Mouse (Mus musculus) kidney, adult 2 months (tissue): ENCODE data around the gene Cic. TPM values are rescaled to one million over a fixed set of nuclear protein-coding genes. Genes with fewer than 3 reads are reported as not detected.

Experiments used
- DNase-seq: peaks from one replicate; pipeline ENCODE4 v3.0.0; 2021
- H3K27ac ChIP-seq: fragments of 200-500 bp; 2 replicates; pipeline ENCODE4 v1.5.1; 2012; ENCODE audit warnings: low read depth, low read length, control low read depth, inconsistent platforms; ENCODE audit not compliant: insufficient read depth
- H3K27me3 ChIP-seq: fragments of 200-500 bp; replicated peaks from 2 replicates; pipeline ENCODE4 v1.6.1; 2012; ENCODE audit warnings: mild to moderate bottlenecking, moderate library complexity, low read length, inconsistent platforms; ENCODE audit not compliant: control insufficient read depth, insufficient read depth
- H3K36me3 ChIP-seq: fragments of 200-500 bp; 2 replicates; pipeline ENCODE4 v1.6.1; 2012; ENCODE audit warnings: mild to moderate bottlenecking, moderate library complexity, low read length, inconsistent platforms; ENCODE audit not compliant: control insufficient read depth, insufficient read depth
- H3K4me1 ChIP-seq: fragments of 200-500 bp; 2 replicates; pipeline ENCODE4 v1.6.1; 2011; ENCODE audit warnings: low read length; ENCODE audit not compliant: control insufficient read depth, insufficient read depth
- H3K4me3 ChIP-seq: fragments of 200-500 bp; 2 replicates; pipeline ENCODE4 v1.5.1; 2011; ENCODE audit warnings: mild to moderate bottlenecking, low read depth, low read length, control low read depth; ENCODE audit not compliant: insufficient read depth
- CTCF ChIP-seq: fragments of 200-500 bp; conservative IDR thresholded peaks from 2 replicates; pipeline ENCODE4 v1.5.1; 2011; ENCODE audit warnings: low read depth, mild to moderate bottlenecking, control low read depth, low read length, moderate library complexity, mixed read lengths; ENCODE audit not compliant: insufficient read depth, insufficient read length
- POLR2A ChIP-seq: fragments of 200-500 bp; IDR thresholded peaks from one replicate; pipeline ENCODE4 v1.6.1; 2011; ENCODE audit warnings: low read depth, low read length, control low read depth
- WGBS: fragments of 180-500 bp; shearing (Covaris S2); methylation state at CpG from one replicate; pipeline ENCODE4 v1.1.7; 2018; 5-methylcytosine and 5-hydroxymethylcytosine counted together
- polyA plus RNA-seq: library from polyadenylated mRNA; depleted of rRNA; stranded (reverse); fragments of >200 nt; gene quantifications from 2 replicates; pipeline ENCODE4 v1.2.3, GENCODE M21; 2012

The Cic gene
- polyA plus RNA-seq, 1 experiment, result 41.9 TPM

DNA sequence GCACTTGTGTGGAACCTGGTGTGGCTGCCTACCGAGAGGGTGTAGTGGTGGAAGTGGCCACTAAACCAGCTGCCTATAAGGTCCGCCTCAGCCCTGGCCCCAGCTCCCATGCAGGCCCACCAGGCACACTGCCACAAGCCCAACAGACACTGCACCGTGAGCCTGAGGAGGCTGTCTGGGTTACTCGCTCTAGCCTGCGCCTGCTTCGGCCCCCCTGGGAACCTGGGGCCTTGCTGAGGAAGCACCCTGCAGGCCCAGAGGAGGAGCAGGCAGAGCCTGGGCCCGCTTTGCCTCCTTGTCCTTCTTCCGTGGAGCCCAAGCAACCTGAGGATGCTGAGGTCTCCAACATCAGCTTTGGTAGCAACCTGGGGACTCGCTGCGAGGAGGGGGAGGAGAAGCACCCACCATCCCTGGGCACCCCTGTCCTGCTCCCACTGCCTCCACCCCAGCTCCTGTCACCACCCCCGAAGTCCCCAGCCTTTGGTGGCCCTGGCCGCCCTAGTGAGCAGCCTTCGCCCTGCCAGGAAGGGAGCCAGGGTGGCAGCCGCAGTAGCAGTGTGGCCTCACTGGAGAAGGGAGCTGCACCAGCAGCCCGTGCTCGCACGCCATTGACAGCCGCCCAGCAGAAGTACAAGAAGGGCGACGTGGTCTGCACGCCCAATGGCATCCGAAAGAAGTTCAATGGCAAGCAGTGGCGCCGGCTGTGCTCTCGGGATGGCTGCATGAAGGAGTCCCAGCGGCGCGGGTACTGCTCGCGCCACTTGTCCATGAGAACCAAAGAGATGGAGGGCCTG, 4.3 kb downstream of the Cic start:
- WGBS, result 93% methylated on average over 30 of the region's 30 CpGs
- DNase-seq, result no peak
- H3K4me1 ChIP-seq, result peaks cover 13% of the 10 kb centered on the region

DNA sequence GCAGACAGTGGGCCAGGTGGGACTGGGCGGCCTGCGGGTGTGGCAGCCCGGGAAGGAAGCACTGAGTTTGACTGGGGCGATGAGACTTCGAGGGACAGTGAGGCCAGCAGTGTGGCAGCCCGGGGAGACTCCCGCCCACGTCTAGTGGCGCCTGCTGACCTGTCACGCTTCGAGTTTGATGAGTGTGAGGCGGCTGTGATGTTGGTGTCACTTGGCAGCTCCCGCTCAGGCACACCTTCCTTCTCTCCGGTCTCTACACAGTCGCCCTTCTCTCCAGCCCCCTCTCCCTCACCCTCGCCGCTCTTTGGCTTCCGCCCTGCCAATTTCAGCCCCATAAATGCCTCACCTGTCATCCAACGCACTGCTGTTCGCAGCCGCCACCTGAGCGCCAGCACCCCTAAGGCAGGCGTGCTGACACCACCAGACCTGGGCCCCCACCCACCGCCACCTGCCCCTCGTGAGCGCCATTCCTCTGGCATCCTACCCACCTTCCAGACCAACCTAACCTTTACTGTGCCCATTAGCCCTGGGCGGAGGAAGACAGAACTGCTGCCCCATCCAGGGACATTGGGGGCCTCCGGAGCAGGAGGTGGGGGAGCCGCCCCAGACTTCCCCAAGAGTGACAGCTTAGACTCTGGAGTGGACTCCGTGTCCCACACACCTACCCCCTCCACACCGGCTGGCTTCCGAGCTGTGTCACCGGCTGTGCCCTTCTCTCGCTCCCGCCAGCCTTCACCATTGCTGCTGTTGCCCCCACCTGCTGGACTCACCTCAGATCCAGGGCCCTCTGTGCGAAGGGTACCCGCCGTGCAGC, 5.1 kb downstream of the Cic start:
- WGBS, result 87% methylated on average over 38 of the region's 38 CpGs
- Histone ChIP-seq H3K27ac (no peak overlapping the region), H3K4me1 (peaks cover 17% of the 10 kb centered on the region), H3K36me3 (no peaks in the 10 kb centered on the region), H3K4me3 (no peak overlapping the region), H3K27me3 (no peaks in the 10 kb centered on the region)
- no peak for DNase-seq
- TF ChIP-seq CTCF (no peak), POLR2A (no peak)

More for the DNA sequence above, 4.3 kb downstream of the Cic start:
- Histone ChIP-seq H3K27me3 (no peaks in the 10 kb centered on the region), H3K36me3 (no peaks in the 10 kb centered on the region), H3K4me3 (no peak overlapping the region), H3K27ac (no peak overlapping the region)
- TF ChIP-seq CTCF, result no peak
- TF ChIP-seq POLR2A, result no peak

DNA sequence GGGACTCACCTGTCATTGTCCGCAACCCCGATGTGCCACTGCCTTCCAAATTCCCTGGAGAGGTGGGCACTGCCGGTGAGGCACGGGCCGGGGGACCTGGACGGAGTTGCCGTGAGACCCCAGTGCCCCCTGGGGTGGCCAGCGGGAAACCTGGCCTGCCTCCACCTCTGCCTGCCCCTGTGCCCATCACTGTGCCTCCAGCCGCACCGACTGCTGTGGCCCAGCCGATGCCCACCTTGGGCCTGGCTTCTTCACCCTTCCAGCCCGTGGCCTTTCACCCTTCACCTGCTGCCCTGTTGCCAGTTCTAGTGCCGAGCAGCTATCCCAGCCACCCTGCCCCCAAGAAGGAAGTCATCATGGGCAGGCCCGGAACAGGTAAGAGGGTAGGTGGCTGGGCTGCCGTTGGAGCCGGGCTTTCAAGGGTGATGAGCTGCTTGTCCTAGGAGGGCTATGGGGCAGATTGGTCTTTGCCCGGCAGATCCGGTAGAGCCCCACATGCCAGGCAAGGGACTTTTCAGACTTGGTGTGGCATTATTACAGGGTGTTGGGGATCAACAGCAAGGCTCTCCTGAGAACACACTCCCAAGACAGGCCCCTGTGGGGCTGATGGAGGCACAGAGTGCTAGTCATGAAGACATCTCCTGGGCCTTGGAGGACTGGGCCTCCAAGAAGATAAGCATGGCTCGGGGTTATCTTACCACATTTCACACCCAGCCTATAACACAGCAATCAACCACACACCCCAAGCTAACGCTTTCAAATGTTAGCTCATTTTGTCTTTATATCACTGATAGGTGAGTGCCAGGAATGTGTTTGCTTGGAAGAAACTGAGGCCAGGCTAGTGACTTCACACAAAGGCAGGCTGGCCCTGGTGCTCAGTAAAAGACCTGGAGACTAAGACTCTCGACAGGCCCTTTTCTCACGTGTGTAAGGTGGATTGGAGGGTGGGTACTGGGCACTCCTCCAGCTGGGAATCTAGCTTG, 6.0 kb downstream of the Cic start:
- no peak for DNase-seq
- Histone ChIP-seq H3K27me3 (no peaks in the 10 kb centered on the region), H3K27ac (no peak overlapping the region), H3K4me1 (peaks cover 21% of the 10 kb centered on the region), H3K4me3 (no peak overlapping the region), H3K36me3 (no peaks in the 10 kb centered on the region)
- 88% methylated on average over 22 of the region's 22 CpGs for WGBS
- TF ChIP-seq POLR2A, result no peak
- TF ChIP-seq CTCF, result no peak

DNA sequence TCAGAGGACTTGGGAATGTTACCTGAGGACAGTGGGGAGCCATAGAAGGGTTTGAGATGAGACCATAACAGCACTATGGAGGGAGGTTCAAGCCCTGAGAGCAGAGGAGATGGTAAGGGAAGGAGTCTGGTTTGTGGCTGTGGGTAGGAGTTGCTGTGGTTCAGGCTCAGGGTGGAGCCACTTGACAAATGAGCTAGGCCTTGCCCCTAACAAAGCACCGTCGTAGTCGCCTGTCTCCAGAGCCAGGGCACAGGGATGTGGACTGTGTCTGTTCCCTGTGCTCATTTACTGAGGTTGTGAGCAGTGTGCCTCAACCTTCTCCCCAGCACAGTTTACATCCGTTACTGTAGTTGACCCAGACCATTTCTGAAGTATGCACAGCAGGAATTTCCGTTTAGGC, 7.1 kb downstream of the Cic start:
- Histone ChIP-seq H3K27ac (no peak overlapping the region), H3K36me3 (no peaks in the 10 kb centered on the region), H3K4me1 (peaks cover 19% of the 10 kb centered on the region), H3K27me3 (no peaks in the 10 kb centered on the region), H3K4me3 (no peak overlapping the region)
- WGBS, result 55% methylated on average over 5 of the region's 5 CpGs
- DNase-seq, result no peak
- TF ChIP-seq POLR2A, result no peak
- no peak for TF ChIP-seq CTCF

DNA sequence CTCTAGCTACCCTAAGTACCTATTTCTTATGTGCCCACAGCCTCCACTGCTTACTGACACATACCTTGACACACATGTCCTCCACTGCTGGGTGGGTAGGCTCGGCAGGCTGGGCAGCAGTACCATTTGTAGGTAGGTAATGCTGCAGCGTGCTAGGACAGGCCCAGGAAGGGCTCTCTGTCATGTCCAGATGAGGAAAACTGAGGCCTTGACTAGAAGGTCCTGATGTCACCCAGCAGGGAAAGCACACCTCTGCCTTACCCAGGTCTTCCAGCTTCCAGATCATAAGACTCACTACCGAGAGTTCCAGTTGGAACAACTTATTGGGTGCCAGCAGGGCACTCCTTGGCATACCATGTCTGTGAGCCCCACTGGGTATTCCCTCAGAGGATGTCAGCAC, 7.5 kb downstream of the Cic start:
- Histone ChIP-seq H3K4me1 (peaks cover 18% of the 10 kb centered on the region), H3K27ac (no peak overlapping the region), H3K36me3 (no peaks in the 10 kb centered on the region), H3K4me3 (no peak overlapping the region), H3K27me3 (no peaks in the 10 kb centered on the region)
- WGBS, result 77% methylated on average over 3 of the region's 3 CpGs
- TF ChIP-seq POLR2A, result no peak
- no peak for TF ChIP-seq CTCF
- no peak for DNase-seq

DNA sequence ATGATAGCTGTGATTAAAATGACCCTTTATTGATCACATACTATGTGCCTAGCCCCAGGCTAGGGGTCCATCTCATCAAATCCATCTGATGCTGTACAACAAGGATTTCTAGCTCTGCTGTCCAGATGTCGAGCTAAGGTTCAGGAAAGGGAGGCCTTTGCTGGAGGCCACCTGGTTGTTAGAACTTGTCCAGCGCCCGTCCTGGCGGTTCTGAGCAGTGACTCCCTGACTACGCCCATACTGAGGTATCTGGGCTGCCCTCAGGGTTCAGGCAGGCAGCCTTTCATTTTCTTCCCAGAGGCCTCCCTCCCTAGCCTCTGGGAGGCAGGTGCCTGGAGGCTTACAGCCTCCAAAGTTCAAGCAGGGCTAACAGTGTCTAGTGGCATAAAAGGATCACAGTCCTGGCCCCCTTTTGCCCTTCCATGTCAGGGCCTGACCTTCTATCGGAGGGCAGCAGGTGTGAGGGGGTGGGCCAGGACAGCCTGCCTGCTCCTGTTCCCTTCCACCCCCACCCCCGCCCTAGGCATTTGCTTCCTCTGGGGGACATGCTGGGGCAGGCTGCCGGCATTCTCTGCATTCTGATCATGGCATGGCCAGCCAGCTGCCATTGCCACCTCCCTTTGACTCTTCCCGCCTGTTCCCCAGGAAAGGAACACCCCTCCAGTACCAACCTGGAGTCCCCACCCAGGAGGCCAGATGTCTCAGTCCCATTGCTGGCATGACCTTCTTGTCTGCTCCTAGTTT, 8.2 kb downstream of the Cic start:
- H3K4me1 ChIP-seq, result peaks cover 17% of the 10 kb centered on the region

More for the DNA sequence above, 8.2 kb downstream of the Cic start:
- H3K36me3 ChIP-seq, result no peaks in the 10 kb centered on the region
- no peaks in the 10 kb centered on the region for H3K27me3 ChIP-seq
- H3K27ac ChIP-seq, result peak overlapping the region; percentile 33
- no peak for TF ChIP-seq CTCF
- TF ChIP-seq POLR2A, result no peak
- 45% methylated on average over 9 of the region's 9 CpGs for WGBS
- DNase-seq, result no peak
- no peak overlapping the region for H3K4me3 ChIP-seq
